Comparison of ENCODE assay signal across 8 mouse cellular contexts in the genomic region with DNA sequence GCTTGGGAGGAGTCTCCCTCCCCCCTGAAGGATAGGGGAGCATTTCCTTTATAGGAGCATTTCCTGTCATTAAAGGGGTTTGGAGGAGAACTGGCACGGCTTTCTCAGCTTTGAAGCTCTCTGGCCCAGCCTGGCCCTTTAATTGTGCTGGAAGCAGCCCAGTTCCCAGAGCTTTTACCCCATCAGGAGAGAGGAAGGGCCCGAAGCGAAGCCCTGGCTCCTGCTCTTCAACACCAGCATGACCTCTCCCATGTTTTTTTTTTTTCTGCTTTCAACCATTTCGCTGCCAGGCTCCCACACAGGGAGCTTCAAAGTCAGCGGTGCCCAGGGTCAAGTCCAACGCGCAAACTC. TPM values are rescaled to one million over a fixed set of nuclear protein-coding genes. Genes with fewer than 3 reads are reported as not detected.
DNase-seq lines count a peak whose midpoint lies in the region; ATAC-seq and TF ChIP-seq lines count a peak whose summit lies in the region.
"Had no signal": no experiment of that assay in that cellular context is flagged by ENCODE, and none has a peak within 500 bp of the region (broad histone marks: within the 10 kb centered on the region; RNA-seq: fewer than 3 reads in every experiment).

No protein-coding gene starts in this region.

- H3K9me3 ChIP-seq in kidney, embryonic 16.5 days (ENCODE audit: low read length) = no peaks in the 10 kb centered on the region
- H3K9me3 ChIP-seq in midbrain, embryonic 15.5 days = no peaks in the 10 kb centered on the region
- H3K9me3 ChIP-seq: liver, embryonic 15.5 days had no signal

- no peaks in the 10 kb centered on the region; the same call in 1 of the 2 replicates for H3K4me1 ChIP-seq in liver, adult 2 months (ENCODE audit: control insufficient read depth, insufficient read depth, low read length)
- H3K4me1 ChIP-seq in kidney, embryonic 16.5 days (ENCODE audit: insufficient read depth, low read length) = peaks cover 32% of the 10 kb centered on the region
- peaks cover 19% of the 10 kb centered on the region for H3K4me1 ChIP-seq in midbrain, embryonic 15.5 days
- H3K4me1 ChIP-seq: liver, embryonic 15.5 days had no signal

- TF ChIP-seq POLR2A in liver, adult 2 months (IDR thresholded peaks at IDR 0.05; ENCODE audit: extremely low read depth, insufficient read depth, low read length) = no peak

- no peaks in the 10 kb centered on the region for H3K36me3 ChIP-seq in liver, adult 2 months (ENCODE audit: control insufficient read depth, insufficient read depth, low read length)
- H3K36me3 ChIP-seq in kidney, embryonic 16.5 days (ENCODE audit: insufficient read depth, low read length) = no peaks in the 10 kb centered on the region
- no peaks in the 10 kb centered on the region for H3K36me3 ChIP-seq in midbrain, embryonic 15.5 days (replicated peaks)
- H3K36me3 ChIP-seq: liver, embryonic 15.5 days had no signal

- TF ChIP-seq CTCF in liver, adult 2 months (IDR thresholded peaks at IDR 0.05; ENCODE audit: low read depth, low read length) = no peak

- H3K27ac ChIP-seq in liver, adult 2 months (replicated peaks; ENCODE audit: insufficient read depth, low read depth, low read length) = peak overlapping the region; percentile 46; the same call in 1 of the 2 replicates
- H3K27ac ChIP-seq in kidney, embryonic 16.5 days (ENCODE audit: low read length) = peak overlapping the region; percentile 73
- H3K27ac ChIP-seq in midbrain, embryonic 15.5 days = no peak overlapping the region
- H3K27ac ChIP-seq: liver, embryonic 15.5 days had no signal

- ATAC-seq in kidney, embryonic 16.5 days (ENCODE audit: low FRiP score, low TSS enrichment) = no peak
- ATAC-seq in midbrain, embryonic 15.5 days (replicated peaks) = no peak
- ATAC-seq in erythroid progenitor cell, adult 5-6 weeks (replicated peaks; ENCODE audit: low FRiP score, poor library complexity, severe bottlenecking) = no peak

- H3K4me3 ChIP-seq in liver, adult 2 months (ENCODE audit: insufficient read depth, low read depth, low read length) = no peak overlapping the region
- H3K4me3 ChIP-seq in kidney, embryonic 16.5 days (ENCODE audit: low read length) = no peak overlapping the region
- H3K4me3 ChIP-seq in midbrain, embryonic 15.5 days = no peak overlapping the region
- H3K4me3 ChIP-seq: liver, embryonic 15.5 days had no signal

- H3K9ac ChIP-seq in liver, adult 2 months (ENCODE audit: low read depth, low read length) = no peak overlapping the region; the same call in 1 of the 2 replicates
- H3K9ac ChIP-seq in kidney, embryonic 16.5 days (replicated peaks; ENCODE audit: low read length) = peak overlapping the region; percentile 10; the same call in 1 of the 2 replicates
- H3K9ac ChIP-seq in midbrain, embryonic 15.5 days = no peak overlapping the region
- H3K9ac ChIP-seq: liver, embryonic 15.5 days had no signal

- peak; percentile 42 for DNase-seq in liver, adult 2 months (ENCODE audit: extremely low read depth, low read depth, low spot score)
- DNase-seq in liver = no peak
- peak; percentile 79 for DNase-seq in cerebellum, adult 9-10 months
- no peak for DNase-seq in layer of hippocampus, adult 9-11 months

- H3K27me3 ChIP-seq in liver, adult 2 months (ENCODE audit: control insufficient read depth, insufficient read depth, low read length) = peaks cover 7% of the 10 kb centered on the region
- H3K27me3 ChIP-seq in kidney, embryonic 16.5 days (ENCODE audit: insufficient read depth, low read length) = no peaks in the 10 kb centered on the region
- peaks cover 13% of the 10 kb centered on the region for H3K27me3 ChIP-seq in midbrain, embryonic 15.5 days (replicated peaks)

- H3K4me2 ChIP-seq in kidney, embryonic 16.5 days (replicated peaks; ENCODE audit: low read depth, low read length) = peak overlapping the region; percentile 24
- H3K4me2 ChIP-seq in midbrain, embryonic 15.5 days = peak overlapping the region; percentile 1; the same call in 1 of the 2 replicates
- H3K4me2 ChIP-seq: liver, embryonic 15.5 days had no signal

- H3K79me2 ChIP-seq in liver, adult 2 months (ENCODE audit: control insufficient read depth, insufficient read depth, low read length) = no peaks in the 10 kb centered on the region

- WGBS in liver, adult 2 months = 48% methylated on average over 7 of the region's 7 CpGs
- 14% methylated on average over 7 of the region's 7 CpGs for whole genome bisulfite sequencing in kidney, embryonic 16.5 days
- WGBS in midbrain, embryonic 15.5 days = 42% methylated on average over 7 of the region's 7 CpGs

RNA-seq across cellular contexts. Expression of a gene that starts 4.6 kb away (rescaled TPM):
- 0.55 and 1.2 TPM in 2 replicates for total RNA-seq in liver, adult 2 months (2014; rRNA removed)
- 0.60 and 0.77 TPM in 2 replicates for polyA plus RNA-seq in liver, adult 2 months (2012; rRNA removed)
- polyA plus RNA-seq in kidney, embryonic 16.5 days (2015; fragmentation: Nextera tagmentation; extraction: Ambion mirVana) = 22.0 and 22.3 TPM in 2 replicates
- polyA plus RNA-seq in midbrain, embryonic 15.5 days (2015; fragmentation: Nextera tagmentation; extraction: Ambion mirVana) = 9.6 and 11.0 TPM in 2 replicates
- not detected in 2 replicates for total RNA-seq in erythroid progenitor cell, adult 5-6 weeks (2015; ENCODE audit: low replicate concordance)
- not detected in 2 replicates for total RNA-seq in erythroid progenitor cell, adult 5-6 weeks (2017; ENCODE audit: low replicate concordance)

Comparison
In these comparisons a context has a peak if more than half of its experiments do, and no peak if none do; other contexts are left out.
1. DNase-seq: peak in liver, adult 2 months (single experiment) and cerebellum, adult 9-10 months (single experiment); none in liver (single experiment) and layer of hippocampus, adult 9-11 months (single experiment).